Mouse (Mus musculus) C2C12 (cell line): ENCODE measurements at regions not wholly inside any gene's neighbourhood (a gene's known extent, or its start where the extent isn't known, plus 50 kb on each side); places are given as distances from the start of the nearest gene placed in this dataset.

Source experiments
- CTCF ChIP-seq: IDR thresholded peaks from one replicate; pipeline ENCODE4 v1.5.1; 2011; ENCODE audit not compliant: control insufficient read depth, insufficient read depth, insufficient read length
- MYOG ChIP-seq: IDR thresholded peaks from one replicate; pipeline ENCODE4 v1.6.1; 2011; ENCODE audit not compliant: control insufficient read depth, insufficient read length; ENCODE audit errors: extremely low read depth
- USF1 ChIP-seq: IDR thresholded peaks from one replicate; pipeline ENCODE4 v1.6.1; 2011; ENCODE audit warnings: low read depth, mild to moderate bottlenecking, control low read depth, moderate library complexity

DNA sequence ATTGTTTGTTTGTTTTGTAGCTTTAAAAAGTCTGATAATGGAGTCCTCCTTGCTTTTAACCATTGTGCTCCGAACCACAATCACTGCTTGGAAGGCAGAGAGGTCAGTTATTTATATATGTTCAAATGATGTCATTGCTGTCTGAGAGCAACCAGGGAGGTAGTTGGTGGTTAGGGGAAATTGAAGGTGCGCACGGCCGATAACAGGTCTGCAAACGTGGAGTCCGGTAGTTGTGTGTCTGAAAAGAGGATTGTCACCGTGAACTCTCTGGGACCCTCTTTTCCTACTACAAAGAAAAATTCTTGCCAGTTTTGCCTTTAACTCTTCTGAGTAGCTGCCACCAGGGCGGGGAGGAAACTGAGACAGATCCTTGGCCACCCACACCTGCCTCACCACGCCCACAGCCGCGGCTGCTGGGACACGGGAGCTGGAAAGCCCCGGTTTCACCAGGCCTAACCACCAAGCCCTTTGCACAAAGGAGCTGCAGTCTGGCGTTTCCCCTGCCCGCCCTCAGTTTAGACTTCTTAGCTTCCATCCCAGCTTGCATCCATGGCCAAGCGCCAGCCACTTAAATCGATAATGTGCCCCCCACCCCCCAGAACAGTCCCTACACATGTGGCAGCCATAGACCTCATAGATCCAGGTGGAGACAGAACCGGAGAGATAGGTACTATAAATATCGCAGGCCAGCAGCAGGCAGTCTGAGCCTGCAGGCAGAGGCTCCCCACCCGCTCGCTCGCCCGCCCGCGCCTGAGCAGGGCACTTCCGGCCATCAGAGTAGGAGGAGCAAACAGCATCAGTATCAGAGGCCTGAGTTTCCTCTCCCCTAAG lies 62.2 kb downstream of the Pkdcc start:
- TF ChIP-seq CTCF (no peak), USF1 (no peak), MYOG (no peak)
